Mouse (Mus musculus) embryonic stem cell, embryonic (primary cell): Measurements from ENCODE around the gene Unk.

Experiments
- CTCF ChIA-PET, 4 experiments: fragments of 300-600 bp in 2 of 4; fragments of 350-600 bp in 2 of 4; sonication (Branson Sonifier 250); formaldehyde crosslinking; loops; one replicate each; lab custom pipeline; 2022; ENCODE audit warnings: inconsistent platforms in 2 of 4; lab: Charles Lee
- POLR2A ChIA-PET, 4 experiments: fragments of 300-600 bp in 2 of 4; fragments of 350-600 bp in 2 of 4; sonication (Branson Sonifier 250); formaldehyde crosslinking; loops; one replicate each; lab custom pipeline; 2022; ENCODE audit warnings: antibody characterized with exemption in 4 of 4, inconsistent platforms in 1 of 4; lab: Charles Lee

The Unk gene

DNA sequence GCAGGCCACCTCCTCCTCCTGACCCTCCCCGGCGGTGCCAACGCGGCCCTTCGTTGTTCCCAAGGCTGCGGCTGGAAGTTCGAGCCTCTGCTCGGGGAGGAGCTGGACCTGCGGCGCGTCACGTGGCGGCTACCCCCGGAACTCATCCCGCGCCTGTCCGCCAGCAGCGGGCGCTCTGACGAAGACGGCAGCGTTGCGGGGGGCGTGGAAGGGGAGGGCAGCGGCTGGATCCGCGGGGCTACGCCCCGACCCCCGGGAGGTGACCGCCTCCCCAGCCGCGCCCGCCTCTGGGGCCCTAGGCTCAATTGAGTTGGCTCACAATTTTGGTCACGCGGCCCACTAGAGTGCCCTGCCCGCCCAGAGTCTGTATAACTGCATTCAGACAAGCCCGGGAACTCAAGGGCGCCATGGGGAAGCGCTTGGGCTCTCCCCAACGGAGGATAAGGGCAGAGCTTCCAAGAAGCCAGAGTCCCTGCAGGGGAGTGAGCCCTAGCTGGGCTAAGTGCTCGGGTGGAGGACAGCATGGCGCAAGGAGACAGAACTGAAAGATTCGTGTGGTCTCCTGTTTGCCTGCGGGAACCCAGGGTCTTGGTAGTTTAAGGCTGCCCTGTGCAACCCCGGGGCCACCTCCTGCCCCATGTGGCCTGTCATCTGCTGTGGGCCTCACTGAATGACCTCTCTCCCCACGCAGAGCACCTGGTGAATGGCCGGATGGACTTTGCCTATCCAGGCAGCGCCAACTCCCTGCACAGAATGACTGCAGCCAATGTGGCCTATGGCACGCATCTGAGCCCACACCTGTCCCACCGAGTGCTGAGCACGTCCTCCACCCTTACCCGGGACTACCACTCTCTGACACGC lies 25.1 kb upstream of the Unk start:
- CTCF ChIA-PET = interaction anchor here (0.6 to 2.7 kb wide), 34 partner anchors 8 to 605 kb away, joined by 3 to 10 read pairs (median 4); partner anchors contain the start of genes Galk1 (in 1 of the 4), Itgb4 (in 1 of the 4), Mrpl38 (in 1 of the 4) and Myo15b (in 1 of the 4)
- POLR2A ChIA-PET = interaction anchor here (0.6 to 13.1 kb wide), 42 partner anchors 8 to 392 kb away, joined by 3 to 392 read pairs (median 4); partner anchors contain the start of genes Galk1 (in 2 of the 4), Itgb4 (in 1 of the 4), Mif4gd (in 1 of the 4) and Recql5 (in 1 of the 4)

DNA sequence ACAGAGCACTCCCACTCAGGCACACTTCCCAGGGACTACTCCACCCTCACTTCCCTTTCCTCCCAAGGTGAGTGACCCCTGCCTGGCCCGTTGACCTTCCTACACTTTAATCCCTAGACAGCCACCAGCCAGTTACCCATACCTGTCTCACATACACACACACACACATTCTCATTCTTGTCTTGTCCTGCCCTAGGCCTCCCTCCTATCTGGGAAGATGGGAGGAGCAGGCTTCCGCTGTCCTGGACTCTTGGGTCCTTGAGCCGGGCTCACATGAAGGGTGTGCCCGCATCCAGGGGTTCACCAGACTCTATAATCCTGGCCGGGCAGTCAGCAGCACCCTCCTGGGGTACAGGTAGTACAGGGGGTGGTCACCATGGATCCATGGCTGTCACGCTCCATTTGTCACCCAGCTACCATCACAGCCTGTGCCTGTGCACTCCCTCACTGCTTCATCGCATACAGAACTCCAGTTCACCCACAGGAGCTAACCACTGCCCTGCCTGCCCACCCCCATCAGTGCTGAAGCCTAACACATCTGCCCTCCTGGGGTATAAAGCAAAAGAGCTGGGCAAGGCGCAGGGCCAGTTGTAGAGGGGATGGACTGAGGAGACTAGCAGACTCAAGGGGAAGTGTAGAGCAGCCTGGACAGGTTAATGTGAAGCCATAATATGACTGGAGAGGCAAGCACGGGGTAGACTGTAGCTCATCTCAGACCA lies 24.3 kb upstream of the Unk start:
- ChIA-PET POLR2A (interaction anchor here (0.6 to 13.1 kb wide), 25 partner anchors 12 to 418 kb away, joined by 3 to 392 read pairs (median 3); partner anchors contain the start of genes H3f3b (in 1 of the 4) and Tmem94 (in 1 of the 4)), CTCF (interaction anchor here (0.6 to 1.9 kb wide), 13 partner anchors 12 to 606 kb away, joined by 3 to 5 read pairs (median 4); no protein-coding TSS in a partner anchor)

DNA sequence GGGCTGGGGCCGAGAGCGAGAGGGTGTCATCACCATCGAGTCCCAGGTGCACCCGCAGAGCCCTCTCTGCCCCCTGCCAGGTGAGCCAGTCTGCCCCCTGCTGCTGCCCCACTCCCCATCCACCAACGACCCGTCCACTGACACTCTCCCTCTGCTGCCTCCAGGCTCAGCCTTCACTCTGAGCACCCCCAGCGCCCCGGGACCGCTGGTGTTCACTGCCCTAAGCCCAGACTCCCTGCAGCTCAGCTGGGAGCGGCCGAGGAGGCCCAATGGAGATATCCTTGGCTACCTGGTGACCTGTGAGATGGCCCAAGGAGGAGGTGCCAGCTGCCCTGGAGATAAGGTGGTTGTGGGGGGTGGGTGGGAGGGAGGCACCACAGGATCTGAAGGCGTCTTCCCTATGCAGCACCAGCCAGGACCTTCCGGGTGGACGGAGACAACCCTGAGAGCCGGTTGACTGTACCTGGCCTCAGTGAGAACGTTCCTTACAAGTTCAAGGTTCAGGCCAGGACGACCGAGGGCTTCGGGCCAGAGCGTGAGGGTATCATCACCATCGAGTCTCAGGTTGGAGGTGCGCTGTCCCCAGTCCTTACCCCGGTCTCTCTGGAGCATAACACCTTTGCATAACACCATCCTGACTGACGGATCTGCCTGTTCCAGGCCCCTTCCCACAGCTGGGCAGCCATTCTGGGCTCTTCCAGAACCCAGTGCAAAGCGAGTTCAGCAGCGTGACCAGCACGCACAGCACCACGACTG lies 22.8 kb upstream of the Unk start:
- ChIA-PET CTCF (interaction anchor here in 2 of 4 experiments (0.5 to 1.6 kb wide), 5 partner anchors 8 to 78 kb away, joined by 3 to 8 read pairs (median 3); no protein-coding TSS in a partner anchor), POLR2A (interaction anchor here in 3 of 4 experiments (0.6 to 13.1 kb wide), 10 partner anchors 9 to 95 kb away, joined by 3 to 392 read pairs (median 6); no protein-coding TSS in a partner anchor)

DNA sequence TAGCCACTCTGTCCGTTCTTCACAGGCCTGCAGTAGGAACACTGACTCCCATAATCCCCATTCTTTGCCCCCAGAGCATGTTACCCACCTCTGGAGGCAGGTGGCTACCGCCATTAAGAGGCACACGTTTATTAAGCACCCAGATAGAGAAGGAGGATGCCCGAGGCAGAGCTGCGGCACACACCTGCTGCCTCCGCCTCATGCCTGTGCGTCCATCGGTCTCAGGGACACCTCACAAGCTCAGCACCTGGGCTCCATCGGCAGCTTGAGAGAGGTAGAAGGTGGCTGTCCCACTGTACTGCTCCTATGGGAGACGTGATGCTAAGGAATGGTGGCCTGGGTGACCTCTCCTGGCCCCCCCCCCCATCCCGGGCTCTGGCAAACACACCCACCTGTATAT lies 21.7 kb upstream of the Unk start:
- CTCF ChIA-PET = interaction anchor here (0.6 to 1.6 kb wide), 16 partner anchors 9 to 363 kb away, joined by 3 to 8 read pairs (median 3); no protein-coding TSS in a partner anchor
- POLR2A ChIA-PET = interaction anchor here (0.7 to 13.1 kb wide), 20 partner anchors 8 to 90 kb away, joined by 3 to 392 read pairs (median 4); partner anchors contain the start of gene Unk (in 1 of the 4)

DNA sequence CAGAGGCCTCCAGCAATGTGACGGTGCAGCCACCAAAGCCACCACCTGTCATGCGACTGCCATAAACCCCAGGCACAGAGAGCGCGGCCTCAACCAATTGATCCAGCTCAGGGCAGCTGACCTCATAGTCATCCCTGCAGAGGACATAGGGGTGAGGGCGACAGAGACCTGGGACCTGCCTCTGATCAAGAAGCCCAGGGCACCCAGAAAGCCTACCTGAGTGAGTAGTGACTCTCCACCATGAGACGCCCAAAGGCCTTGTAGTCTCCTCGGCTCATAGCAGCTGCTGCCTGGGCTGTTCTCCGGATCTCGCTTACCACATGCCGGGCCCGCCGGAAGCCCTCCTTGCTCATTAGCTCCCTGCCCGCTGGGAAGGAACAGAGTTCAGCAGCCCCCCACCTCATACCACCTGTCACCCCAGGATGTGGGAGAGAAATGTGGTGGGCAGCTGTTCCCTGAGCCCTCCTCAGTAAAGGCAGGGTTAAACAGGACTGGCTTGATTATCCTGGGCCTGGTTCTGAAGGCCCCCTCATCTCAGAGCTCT lies 21.2 kb upstream of the Unk start:
- ChIA-PET POLR2A (interaction anchor here (0.6 to 13.1 kb wide), 28 partner anchors 8 to 190 kb away, joined by 3 to 392 read pairs (median 3); partner anchors contain the start of gene Unk (in 1 of the 4)), CTCF (interaction anchor here (0.6 to 1.8 kb wide), 17 partner anchors 9 to 363 kb away, joined by 3 to 7 read pairs (median 4); no protein-coding TSS in a partner anchor)

DNA sequence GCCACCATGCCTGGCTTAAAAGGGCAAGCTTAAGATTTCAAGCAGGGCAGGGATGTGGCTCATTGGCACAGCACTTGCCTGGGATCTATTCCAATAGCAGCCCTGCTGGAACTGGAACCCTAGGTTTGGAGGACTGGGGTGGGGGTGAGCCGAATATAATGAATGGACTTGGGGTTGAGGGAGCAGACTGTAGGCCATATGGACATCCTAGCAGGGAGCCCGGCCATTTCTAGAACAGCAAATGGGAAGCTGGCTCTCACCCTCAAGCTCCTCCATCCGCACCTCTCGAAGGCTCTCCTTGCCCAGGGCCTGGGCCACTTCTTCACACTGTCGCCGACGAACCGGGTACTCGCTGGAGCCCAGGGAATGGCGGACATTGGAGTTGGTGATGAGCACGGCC lies 20.5 kb upstream of the Unk start:
- CTCF ChIA-PET = interaction anchor here in 3 of 4 experiments (0.5 to 1.8 kb wide), 6 partner anchors 8 to 217 kb away, joined by 3 to 6 read pairs (median 4); no protein-coding TSS in a partner anchor
- POLR2A ChIA-PET = interaction anchor here in 3 of 4 experiments (0.5 to 13.1 kb wide), 18 partner anchors 9 to 190 kb away, joined by 3 to 392 read pairs (median 4); partner anchors contain the start of gene Unk (in 1 of the 3)

DNA sequence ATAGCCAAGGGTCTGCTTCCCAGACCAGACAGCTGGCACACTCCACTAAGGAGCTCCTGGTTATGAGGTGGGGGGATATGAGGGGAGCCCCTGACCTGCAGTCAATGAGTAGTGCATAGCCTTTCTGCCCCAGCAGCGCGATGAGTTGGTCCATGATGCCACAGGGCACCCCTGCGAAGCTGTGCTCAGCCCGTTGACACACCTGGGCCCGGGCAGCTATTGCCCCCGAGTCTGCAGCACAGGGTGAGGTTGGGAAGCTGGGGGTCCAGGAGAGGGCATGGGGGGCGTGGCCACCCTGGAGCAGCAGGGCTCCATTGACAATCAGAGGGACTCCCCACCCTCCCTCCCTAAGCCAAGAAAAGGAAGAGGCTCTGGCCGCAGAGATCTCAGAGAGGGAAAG lies 20.0 kb upstream of the Unk start:
- ChIA-PET POLR2A (interaction anchor here in 3 of 4 experiments (0.5 to 13.1 kb wide), 19 partner anchors 9 to 141 kb away, joined by 3 to 392 read pairs (median 4); no protein-coding TSS in a partner anchor), CTCF (interaction anchor here (0.5 to 1.8 kb wide), 7 partner anchors 8 to 582 kb away, joined by 3 to 6 read pairs (median 4); no protein-coding TSS in a partner anchor)

DNA sequence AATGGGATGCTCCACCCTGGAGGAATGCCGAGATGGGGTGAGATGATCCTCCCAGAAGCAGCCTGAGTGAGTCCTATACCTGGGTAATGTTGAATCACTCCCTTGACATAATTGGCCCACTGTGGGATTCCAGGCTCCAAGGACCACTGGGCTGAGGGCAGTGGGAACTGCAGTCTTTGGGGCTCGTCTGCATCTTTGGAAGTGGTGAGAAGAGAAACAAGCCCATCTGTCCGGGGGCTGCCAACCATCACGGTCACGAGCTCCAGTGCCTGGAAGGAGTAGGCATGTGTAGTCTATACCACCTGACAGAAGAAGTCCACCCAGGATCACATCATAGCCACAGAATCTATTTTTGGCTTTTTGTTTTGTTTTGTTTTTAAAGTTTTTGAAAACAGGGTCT lies 19.2 kb upstream of the Unk start:
- POLR2A ChIA-PET = interaction anchor here (0.6 to 13.1 kb wide), 23 partner anchors 9 to 613 kb away, joined by 3 to 392 read pairs (median 6); partner anchors contain the start of genes Unk (in 2 of the 4), Recql5 (in 1 of the 4) and Sap30bp (in 1 of the 4)
- CTCF ChIA-PET = interaction anchor here in 3 of 4 experiments (0.6 to 2.5 kb wide), 8 partner anchors 9 to 197 kb away, joined by 3 to 14 read pairs (median 4); partner anchors contain the start of gene Caskin2 (in 1 of the 3)

DNA sequence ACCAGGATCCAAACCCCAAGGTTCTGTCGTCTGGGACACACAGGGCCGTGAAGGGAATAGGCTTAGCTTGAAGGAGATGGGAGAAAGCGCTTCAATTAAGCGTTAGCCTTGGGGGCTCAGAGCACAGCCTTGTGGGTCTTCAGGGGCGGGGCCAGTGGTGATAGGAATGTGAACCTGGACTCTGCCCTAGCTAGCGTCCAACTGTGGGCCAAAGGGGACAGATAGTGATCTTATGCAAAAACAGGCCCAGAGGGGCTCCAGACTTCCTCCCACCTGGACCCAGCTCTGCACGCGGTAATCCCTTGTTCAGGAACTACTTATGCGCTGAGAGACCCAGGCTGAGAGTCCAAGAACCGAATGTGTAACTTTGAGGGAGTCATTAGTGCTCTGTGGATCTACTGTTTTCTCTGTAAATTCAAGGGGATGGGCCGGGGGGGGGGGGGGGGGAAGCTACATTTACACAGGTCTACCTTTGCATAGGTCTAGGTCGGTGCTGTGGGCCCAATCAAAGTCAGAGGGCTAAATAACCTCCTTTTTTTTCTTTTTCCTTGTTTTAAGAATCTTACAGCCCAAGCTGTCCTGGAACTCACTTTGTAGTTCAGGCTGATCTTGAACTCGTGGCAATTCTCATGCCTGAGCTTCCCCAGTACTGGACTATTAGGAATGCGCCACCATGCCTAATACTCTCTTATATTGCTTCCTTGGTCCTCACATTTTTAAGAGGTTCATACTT lies 18.4 kb upstream of the Unk start:
- POLR2A ChIA-PET = interaction anchor here (0.5 to 13.1 kb wide), 74 partner anchors 8 to 613 kb away, joined by 3 to 392 read pairs (median 4); partner anchors contain the start of genes Recql5 (in 2 of the 4), Sap30bp (in 2 of the 4), Unk (in 2 of the 4) and Grb2 (in 1 of the 4)
- CTCF ChIA-PET = interaction anchor here (0.6 to 2.5 kb wide), 17 partner anchors 8 to 291 kb away, joined by 3 to 14 read pairs (median 5); partner anchors contain the start of genes Caskin2 (in 1 of the 4) and Mrpl38 (in 1 of the 4)

DNA sequence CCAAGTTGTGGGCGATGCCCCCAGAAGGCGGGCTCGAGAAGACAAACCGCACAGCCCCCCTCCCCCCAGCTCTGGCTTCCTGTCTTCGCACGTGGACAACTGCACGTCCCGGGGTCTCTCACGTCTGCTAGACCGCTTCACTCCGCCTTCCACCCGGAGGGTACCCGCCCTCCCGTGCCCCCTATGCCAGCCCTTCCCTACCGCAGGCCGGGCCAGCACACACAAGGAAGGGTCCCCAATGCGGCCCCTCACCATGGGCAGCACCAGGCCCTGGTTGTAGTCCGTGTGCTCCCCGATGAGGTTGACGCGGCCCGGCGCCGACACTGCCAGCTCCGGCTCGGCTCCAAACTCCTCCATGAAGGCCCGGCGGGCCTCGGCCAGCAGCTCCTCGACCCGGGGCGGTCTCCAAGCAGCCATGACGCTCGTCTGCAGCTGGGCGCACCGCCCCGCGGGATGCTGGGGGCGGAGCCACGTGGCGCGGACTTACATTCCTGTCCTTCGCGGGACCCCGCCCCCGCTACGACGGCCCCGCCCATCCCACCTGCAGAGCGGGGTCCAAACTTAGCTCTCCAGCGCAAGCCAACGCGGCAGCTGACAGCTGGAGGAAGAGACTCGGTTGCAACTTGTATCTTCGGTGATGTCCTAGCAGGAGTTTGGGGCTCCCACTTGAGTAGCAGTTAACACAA lies 17.7 kb upstream of the Unk start, which contains the start of gene Galk1:
Gene Galk1, minus strand, starts transcription at position 458 of the 686 bp plus-strand sequence.
- CTCF ChIA-PET = interaction anchor here (0.6 to 2.5 kb wide), 29 partner anchors 9 to 290 kb away, joined by 3 to 14 read pairs (median 4); partner anchors contain the start of genes Caskin2 (in 1 of the 4), Mrpl38 (in 1 of the 4) and Unk (in 1 of the 4)
- POLR2A ChIA-PET = interaction anchor here (0.5 to 13.1 kb wide), 91 partner anchors 8 to 664 kb away, joined by 3 to 392 read pairs (median 4); partner anchors contain the start of genes Unk (in 3 of the 4), Itgb4 (in 2 of the 4), Recql5 (in 2 of the 4) and Sap30bp (in 2 of the 4)

DNA sequence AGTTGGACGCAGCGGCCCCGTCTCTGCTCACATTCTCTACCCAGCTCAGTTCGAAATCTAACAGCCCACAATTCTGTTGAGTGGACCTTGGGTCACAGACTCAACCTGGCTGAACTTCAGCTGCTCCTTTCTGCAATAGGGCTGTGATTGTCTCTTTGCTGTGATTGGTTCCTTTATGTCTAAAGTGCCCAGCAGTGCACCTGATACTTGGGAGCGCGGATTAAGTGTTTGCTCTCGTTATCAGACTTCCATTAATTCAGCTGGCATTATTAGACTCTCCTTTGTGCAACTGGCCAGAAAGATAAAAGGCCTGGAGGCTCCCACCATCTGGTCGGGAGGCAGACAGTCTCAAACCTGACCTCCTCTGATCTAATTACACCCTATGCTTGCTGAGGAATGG lies 15.3 kb upstream of the Unk start:
- CTCF ChIA-PET = interaction anchor here in 1 of 4 experiments (0.6 to 0.8 kb wide), 2 partner anchors 26 to 520 kb away, joined by 3 to 4 read pairs; no protein-coding TSS in a partner anchor
- POLR2A ChIA-PET = interaction anchor here in 3 of 4 experiments (0.9 to 13.1 kb wide), 9 partner anchors 8 to 307 kb away, joined by 3 to 392 read pairs (median 10); partner anchors contain the start of genes Grb2 (in 1 of the 3) and Unk (in 1 of the 3)

DNA sequence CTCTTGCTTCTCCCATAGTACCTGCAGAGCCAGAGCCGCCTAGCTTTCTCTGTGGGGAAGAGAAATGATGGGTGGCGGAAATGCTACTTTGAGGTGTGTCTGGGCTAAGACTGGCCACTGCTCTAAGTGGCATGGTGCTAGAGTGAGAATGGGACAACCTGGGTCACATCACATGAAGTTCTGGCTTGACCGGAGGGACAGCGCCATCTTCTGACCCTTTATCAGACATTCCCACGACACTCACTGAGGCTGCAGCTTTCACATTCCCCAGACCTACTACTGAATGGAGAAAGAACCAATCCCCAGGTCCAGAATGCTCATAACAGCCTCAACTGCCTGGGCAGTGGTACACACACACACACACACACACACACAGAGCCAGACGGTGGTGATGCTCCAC lies 12.0 kb upstream of the Unk start:
- POLR2A ChIA-PET = interaction anchor here (0.5 to 10.7 kb wide), 50 partner anchors 10 to 483 kb away, joined by 3 to 145 read pairs (median 4); partner anchors contain the start of genes Unk (in 2 of the 4), Mif4gd (in 1 of the 4), Mrpl38 (in 1 of the 4) and Recql5 (in 1 of the 4)
- CTCF ChIA-PET = interaction anchor here (0.5 to 2.4 kb wide), 45 partner anchors 9 to 457 kb away, joined by 3 to 21 read pairs (median 4); partner anchors contain the start of genes Smim5 (in 2 of the 4), Recql5 (in 1 of the 4) and Sap30bp (in 1 of the 4)

DNA sequence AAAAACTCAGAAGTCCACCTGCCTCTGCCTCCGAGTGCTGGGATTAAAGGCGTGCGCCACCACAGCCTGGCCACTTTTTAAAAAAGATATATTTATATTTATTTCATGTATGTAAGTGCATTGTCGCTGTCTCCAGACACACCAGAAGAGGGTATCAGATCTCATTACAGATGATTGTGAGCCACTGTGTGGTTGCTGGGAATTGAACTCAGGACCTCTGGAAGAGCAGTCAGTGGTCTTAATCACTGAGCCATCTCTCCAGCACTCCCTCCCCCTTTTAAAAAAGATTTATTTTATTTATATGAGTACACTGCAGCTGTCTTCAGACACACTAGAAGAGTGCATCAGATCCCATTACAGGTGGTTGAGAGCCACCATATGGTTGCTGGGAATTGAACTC lies 11.3 kb upstream of the Unk start:
- ChIA-PET CTCF (interaction anchor here (0.7 to 2.3 kb wide), 13 partner anchors 10 to 296 kb away, joined by 3 to 20 read pairs (median 5); partner anchors contain the start of gene Smim5 (in 2 of the 4)), POLR2A (interaction anchor here (0.6 to 10.7 kb wide), 32 partner anchors 7 to 484 kb away, joined by 3 to 145 read pairs (median 4); partner anchors contain the start of genes Unk (in 2 of the 4), Fbf1 (in 1 of the 4), Galk1 (in 1 of the 4) and Mif4gd (in 1 of the 4))

DNA sequence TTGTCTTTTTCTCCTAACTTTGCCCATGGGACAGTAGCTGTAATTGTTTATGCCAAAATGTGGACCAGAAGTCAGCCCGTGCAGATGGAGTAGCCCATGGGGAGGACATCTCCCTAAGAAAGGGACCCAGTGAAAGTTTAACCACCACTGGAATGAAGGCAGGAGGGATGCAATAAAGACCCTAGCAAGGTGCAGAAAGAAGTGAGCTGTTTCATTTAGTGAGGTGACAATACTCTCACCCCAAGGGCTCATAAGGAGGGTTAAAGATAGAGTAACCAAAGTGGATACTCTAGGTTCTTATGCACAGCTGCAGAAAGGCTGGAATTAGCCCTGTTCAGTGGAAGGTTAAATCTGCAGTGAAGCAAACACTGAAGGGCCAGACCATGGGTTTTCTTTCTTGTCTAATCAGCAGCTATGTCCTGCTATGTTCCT lies 10.7 kb upstream of the Unk start:
- POLR2A ChIA-PET = interaction anchor here (0.6 to 10.7 kb wide), 31 partner anchors 7 to 406 kb away, joined by 3 to 392 read pairs (median 4); partner anchors contain the start of genes Galk1 (in 3 of the 4), Unk (in 2 of the 4), Fbf1 (in 1 of the 4) and Mif4gd (in 1 of the 4)
- CTCF ChIA-PET = interaction anchor here in 3 of 4 experiments (0.8 to 2.3 kb wide), 6 partner anchors 8 to 297 kb away, joined by 3 to 8 read pairs (median 4); no protein-coding TSS in a partner anchor
